Mouse (Mus musculus) gastrocnemius, postnatal 10 days (tissue): ENCODE measurements around the gene Aadac. TPM values are rescaled to one million over a fixed set of nuclear protein-coding genes. Genes with fewer than 3 reads are reported as not detected.

Experiments
- DNase-seq: peaks from one replicate; pipeline ENCODE4 v3.0.0; 2021; ENCODE audit warnings: mixed read lengths
- long read RNA-seq, 2 experiments: library from polyadenylated mRNA; stranded (forward); transcript quantifications; one replicate each; pipeline ENCODE4 v2.0.0; 2021
- total RNA-seq, 2 experiments: library from RNA; stranded (reverse); gene quantifications; 2 replicates each; pipeline ENCODE4 v1.2.3; 2021

The Aadac gene
- not detected for total RNA-seq
- long read RNA-seq, experiment 1, result 0 reads
- long read RNA-seq, experiment 2, result 0 reads

DNA sequence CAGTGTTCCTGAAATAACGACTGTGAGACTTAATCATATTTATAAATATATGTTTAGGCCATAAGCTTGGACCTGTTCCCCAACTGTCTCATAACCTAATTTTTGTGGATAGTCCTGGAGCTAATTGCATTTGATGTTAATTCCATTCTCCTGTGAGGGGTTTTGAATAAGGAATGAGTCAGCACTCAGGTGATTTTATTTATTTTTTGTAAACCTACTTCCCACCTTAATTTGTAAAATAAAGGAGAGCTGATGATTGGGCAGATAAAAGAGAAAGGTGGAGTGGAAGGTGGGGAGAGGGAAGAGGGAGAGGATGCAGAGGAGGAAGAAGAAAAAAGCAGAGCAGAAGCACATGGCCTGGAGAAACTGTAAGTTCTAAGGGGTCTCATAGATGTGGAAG is at the start of gene Aadac:
TSS of gene Aadac (plus strand) at position 301 of the 400 bp plus-strand sequence.
- DNase-seq, result no peak

DNA sequence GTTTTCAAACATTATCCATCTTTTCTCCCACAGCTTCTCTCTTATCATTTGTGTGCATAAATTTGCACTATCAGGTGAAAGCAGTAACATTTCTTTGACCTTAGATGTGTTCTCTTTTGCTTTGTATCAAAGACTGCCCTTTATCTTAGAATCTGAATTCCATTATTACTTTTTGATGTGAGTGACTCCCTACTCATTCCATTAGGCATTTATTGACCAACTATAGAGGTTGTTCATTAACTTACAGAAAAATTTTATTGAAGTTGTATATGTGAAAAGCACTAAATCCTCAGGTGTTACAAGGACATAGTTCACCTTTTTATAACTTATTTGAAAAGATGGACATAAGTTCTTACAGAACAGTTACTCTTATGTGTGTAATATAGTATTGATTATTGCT is 21.9 kb upstream of the Aadac start:
- no peak for DNase-seq

GRCm38 (mm10) chr3:60006443-60006842 is 19.1 kb upstream of the Aadac start, which contains the start of gene Aadacl2:
Gene Aadacl2 (plus strand): TSS chr3:60006743.
- no peak for DNase-seq

DNA sequence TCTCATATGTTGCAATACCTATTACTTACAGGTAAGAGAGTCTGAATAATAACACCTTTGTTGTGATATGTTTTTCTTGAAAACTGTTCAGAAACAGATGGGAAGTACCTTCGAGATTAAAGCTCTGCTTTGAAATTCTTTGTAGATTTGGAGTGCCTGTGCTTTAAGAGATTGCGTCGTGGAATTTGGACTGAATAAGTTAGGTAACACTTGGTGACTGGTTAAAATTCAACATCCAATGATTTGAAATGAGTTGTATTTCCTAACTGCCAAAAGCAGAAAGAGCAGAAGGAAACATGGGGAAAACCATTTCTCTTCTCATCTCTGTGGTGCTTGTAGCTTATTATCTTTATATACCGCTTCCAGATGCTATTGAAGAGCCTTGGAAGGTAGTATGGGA is 6.0 kb downstream of the Aadac start:
- no peak for DNase-seq

DNA sequence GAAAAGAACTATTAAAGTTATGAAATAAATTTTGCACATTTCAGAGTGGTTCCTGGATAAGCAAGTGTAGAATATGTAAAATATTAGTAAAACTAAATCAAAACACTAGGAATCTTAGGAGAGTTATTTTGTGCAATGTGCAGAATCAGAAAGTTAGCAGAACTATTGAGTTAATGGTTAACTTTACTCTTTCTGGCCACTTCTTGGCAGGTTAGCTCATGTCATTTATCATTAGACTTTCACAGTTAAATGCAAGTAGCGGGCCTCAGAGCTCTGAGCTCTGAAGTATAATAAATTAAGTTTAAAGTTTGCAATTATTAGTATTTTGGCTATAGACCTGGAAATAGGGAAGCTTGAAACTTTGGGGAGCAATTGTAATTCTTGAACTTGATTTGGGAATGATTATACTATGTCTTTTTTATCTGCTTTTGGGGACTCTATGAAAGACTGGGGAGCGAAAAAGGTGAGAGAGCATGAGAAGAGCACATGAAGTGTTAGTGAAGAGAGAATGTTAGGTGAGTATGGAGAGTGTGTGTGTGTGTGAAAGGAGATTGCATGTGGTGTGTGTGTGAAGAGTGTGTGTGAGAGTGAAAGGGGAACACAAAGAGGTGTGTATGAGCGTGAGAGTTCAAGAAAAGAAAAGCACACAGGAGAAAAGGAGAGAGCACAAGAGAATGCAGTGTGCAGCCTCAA is 20.9 kb downstream of the Aadac start:
- no peak for DNase-seq

GRCm38 (mm10) chr3:60053231-60053927 is 27.9 kb downstream of the Aadac start:
- no peak for DNase-seq

- DNase-seq, result no peak
Observed at GRCm38 (mm10) chr3:60053931-60054330, 28.4 kb downstream of the Aadac start.

- no peak for DNase-seq
Observed at GRCm38 (mm10) chr3:60056451-60056850, 30.9 kb downstream of the Aadac start.

GRCm38 (mm10) chr3:60057070-60057808 is 31.7 kb downstream of the Aadac start:
- DNase-seq, result no peak

DNA sequence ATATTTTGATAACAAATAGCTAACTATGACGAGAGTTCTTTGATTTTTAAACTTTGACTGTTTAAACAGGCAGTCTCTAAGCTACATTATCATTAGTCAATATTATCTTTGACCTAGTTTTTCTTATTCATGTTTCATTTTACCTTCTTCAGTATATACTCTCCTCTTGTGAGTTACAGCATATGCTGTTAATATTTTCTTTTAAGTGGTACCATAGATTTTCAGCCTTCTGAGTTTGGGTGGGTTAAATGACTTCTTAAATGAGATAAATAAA is 32.2 kb downstream of the Aadac start:
- DNase-seq, result no peak

DNA sequence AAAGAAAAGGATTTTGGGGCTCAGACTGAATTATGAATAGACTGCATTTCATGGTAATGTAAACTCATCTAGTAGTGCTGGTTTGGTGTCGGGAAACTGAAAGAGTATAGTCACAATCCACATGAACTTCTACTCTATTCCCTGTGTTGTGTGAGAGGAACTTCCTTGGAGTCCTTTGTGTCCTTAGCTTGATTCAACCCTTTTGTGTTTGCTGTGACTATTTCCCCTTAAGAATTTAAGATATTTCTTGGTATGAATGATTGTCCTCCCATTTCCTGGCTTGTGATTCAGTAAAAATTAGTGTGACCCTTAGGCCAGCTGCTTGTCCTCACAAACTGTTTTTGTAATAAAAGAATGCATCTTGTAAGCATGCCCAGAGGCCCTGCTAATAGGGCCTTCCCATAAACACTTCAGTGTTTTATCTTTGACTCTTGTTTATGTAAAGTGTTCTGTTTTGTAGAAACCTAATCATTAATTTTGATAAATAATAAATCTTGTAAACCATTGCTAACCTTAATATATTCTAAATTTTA is 53.4 kb downstream of the Aadac start:
- no peak for DNase-seq

GRCm38 (mm10) chr3:60080572-60080971 is 55.1 kb downstream of the Aadac start:
- DNase-seq, result no peak

GRCm38 (mm10) chr3:60081648-60082047 is 56.1 kb downstream of the Aadac start, which contains the start of gene Sucnr1:
Gene Sucnr1 (plus strand): TSS chr3:60081869.
- DNase-seq, result no peak

DNA sequence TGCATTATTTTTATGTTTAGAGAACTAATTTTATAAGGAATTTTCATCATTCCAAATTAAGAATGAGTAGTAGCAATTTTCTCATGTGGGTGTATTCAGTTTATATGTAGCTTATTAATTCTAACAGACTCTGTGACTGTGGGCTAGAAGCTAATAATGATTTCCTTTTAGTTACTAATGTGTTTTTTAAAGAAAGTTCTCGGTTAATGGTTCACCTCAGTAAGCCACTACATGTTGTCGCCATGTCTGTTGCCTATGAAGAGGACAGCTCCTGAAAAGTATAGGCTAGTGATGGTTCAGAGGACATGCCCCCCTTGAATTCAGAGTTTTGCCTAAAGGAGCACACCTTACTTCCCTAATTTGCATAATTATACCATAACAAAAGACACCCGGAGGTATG is 57.2 kb downstream of the Aadac start:
- no peak for DNase-seq

- no peak for DNase-seq
Observed at GRCm38 (mm10) chr3:60085729-60086128, 60.2 kb downstream of the Aadac start.

Other genes with a start within 250 kb of the Aadac start
- gene Gm8298, start 164.7 kb upstream of the Aadac start, total RNA-seq, result not detected
- gene C130079G13Rik, start 100.5 kb upstream of the Aadac start, total RNA-seq, result not detected
- gene Aadacl2, start 19.0 kb upstream of the Aadac start, total RNA-seq, result not detected
- under 1 TPM in 1 of 2 experiments, not detected in 1; 0.28 TPM for gene Sucnr1, start 56.2 kb downstream of the Aadac start, total RNA-seq